Comparison of ENCODE assay signal across 24 mouse cellular contexts in genomic region chr14:78159567-78159966, GRCm38 (mm10).
DNase-seq lines count a peak whose midpoint lies in the region; ATAC-seq and TF ChIP-seq lines count a peak whose summit lies in the region.
"Had no signal": no experiment of that assay in that cellular context is flagged by ENCODE, and none has a peak within 500 bp of the region (broad histone marks: within the 10 kb centered on the region; RNA-seq: fewer than 3 reads in every experiment).

No protein-coding gene starts in this region.

- H3K9me3 ChIP-seq in lung, postnatal 0 days (ENCODE audit: low read length): no peaks in the 10 kb centered on the region
- H3K9me3 ChIP-seq in kidney, embryonic 16.5 days (ENCODE audit: low read length): no peaks in the 10 kb centered on the region
- H3K9me3 ChIP-seq: embryonic facial prominence, embryonic 12.5 days; embryonic facial prominence, embryonic 15.5 days; hindbrain, embryonic 10.5 days; hindbrain, embryonic 13.5 days; intestine, embryonic 15.5 days had no signal

- no peaks in the 10 kb centered on the region for H3K4me1 ChIP-seq in lung, postnatal 0 days (ENCODE audit: insufficient read depth, low read depth, low read length)
- H3K4me1 ChIP-seq in kidney, embryonic 16.5 days (ENCODE audit: insufficient read depth, low read length): no peaks in the 10 kb centered on the region
- H3K4me1 ChIP-seq: embryonic facial prominence, embryonic 12.5 days; embryonic facial prominence, embryonic 15.5 days; hindbrain, embryonic 10.5 days; hindbrain, embryonic 13.5 days; intestine, embryonic 15.5 days had no signal

- no peak overlapping the region for H3K4me3 ChIP-seq in lung, postnatal 0 days (ENCODE audit: low read depth, low read length)
- no peak overlapping the region for H3K4me3 ChIP-seq in kidney, embryonic 16.5 days (ENCODE audit: low read length)
- H3K4me3 ChIP-seq: embryonic facial prominence, embryonic 12.5 days; embryonic facial prominence, embryonic 15.5 days; gastrocnemius, adult 2 months; hindbrain, embryonic 10.5 days; hindbrain, embryonic 13.5 days; intestine, embryonic 15.5 days had no signal

- DNase-seq in lung, postnatal 0 days (ENCODE audit: low spot score): peak; percentile 21
- no peak for DNase-seq in lung, postnatal 14 days
- peak; percentile 16 for DNase-seq in MN1 (ENCODE audit: low spot score)
- DNase-seq in adipocyte (ENCODE audit: low spot score): peak; percentile 27
- DNase-seq in adrenal gland, postnatal 25 days: peak; percentile 18
- no peak for DNase-seq in thymus, adult 18-20 months
- no peak for DNase-seq in kidney, adult 11 months
- DNase-seq: cerebellum, adult 11 months; cerebellum, adult 2 months; cerebellum, adult 9-11 months; cerebellum, postnatal 25 days; forebrain, postnatal 0 days; gastrocnemius, adult 2 months; gastrocnemius, postnatal 14 days; heart, adult 11 months had no signal

- H3K36me3 ChIP-seq in lung, postnatal 0 days (ENCODE audit: insufficient read depth, low read length): no peaks in the 10 kb centered on the region
- no peaks in the 10 kb centered on the region for H3K36me3 ChIP-seq in kidney, embryonic 16.5 days (ENCODE audit: insufficient read depth, low read length)
- H3K36me3 ChIP-seq: embryonic facial prominence, embryonic 12.5 days; embryonic facial prominence, embryonic 15.5 days; hindbrain, embryonic 10.5 days; hindbrain, embryonic 13.5 days; intestine, embryonic 15.5 days had no signal

- WGBS in lung, postnatal 0 days: 74% methylated on average over 7 of the region's 7 CpGs
- WGBS in kidney, embryonic 16.5 days: 88% methylated on average over 7 of the region's 7 CpGs

- H3K4me2 ChIP-seq in lung, postnatal 0 days (replicated peaks; ENCODE audit: low read depth, low read length): no peak overlapping the region
- no peak overlapping the region for H3K4me2 ChIP-seq in kidney, embryonic 16.5 days (replicated peaks; ENCODE audit: low read depth, low read length)
- H3K4me2 ChIP-seq: embryonic facial prominence, embryonic 12.5 days; embryonic facial prominence, embryonic 15.5 days; heart, embryonic 11.5 days; hindbrain, embryonic 13.5 days; intestine, embryonic 15.5 days had no signal

- no peak overlapping the region for H3K9ac ChIP-seq in lung, postnatal 0 days (replicated peaks; ENCODE audit: low read depth)
- H3K9ac ChIP-seq in kidney, embryonic 16.5 days (replicated peaks; ENCODE audit: low read length): no peak overlapping the region
- H3K9ac ChIP-seq: embryonic facial prominence, embryonic 12.5 days; embryonic facial prominence, embryonic 15.5 days; forebrain, postnatal 0 days; hindbrain, embryonic 13.5 days; intestine, embryonic 15.5 days had no signal

- no peak overlapping the region for H3K27ac ChIP-seq in lung, postnatal 0 days (ENCODE audit: low read length)
- no peak overlapping the region for H3K27ac ChIP-seq in kidney, embryonic 16.5 days (ENCODE audit: low read length)
- H3K27ac ChIP-seq: embryonic facial prominence, embryonic 12.5 days; embryonic facial prominence, embryonic 15.5 days; gastrocnemius, adult 2 months; hindbrain, embryonic 10.5 days; hindbrain, embryonic 13.5 days; intestine, embryonic 15.5 days had no signal

- no peak for ATAC-seq in lung, postnatal 0 days
- no peak for ATAC-seq in kidney, embryonic 16.5 days (ENCODE audit: low FRiP score, low TSS enrichment)
- ATAC-seq: forebrain, embryonic 14.5 days; forebrain, postnatal 0 days; hindbrain, embryonic 16.5 days; intestine, embryonic 15.5 days had no signal

- TF ChIP-seq EP300 in lung, postnatal 0 days (IDR thresholded peaks at IDR 0.05): no peak

- TF ChIP-seq CTCF in lung, postnatal 0 days (IDR thresholded peaks at IDR 0.05): no peak

- no peaks in the 10 kb centered on the region for H3K27me3 ChIP-seq in lung, postnatal 0 days (replicated peaks; ENCODE audit: insufficient read depth, low read length)
- H3K27me3 ChIP-seq in kidney, embryonic 16.5 days (ENCODE audit: insufficient read depth, low read length): no peaks in the 10 kb centered on the region
- H3K27me3 ChIP-seq: embryonic facial prominence, embryonic 12.5 days; embryonic facial prominence, embryonic 15.5 days; hindbrain, embryonic 13.5 days; intestine, embryonic 15.5 days had no signal

Comparison
In these comparisons a context has a peak if more than half of its experiments do, and no peak if none do; other contexts are left out.
1. DNase-seq: peak in lung, postnatal 0 days (single experiment), MN1 (single experiment), adipocyte (single experiment) and adrenal gland, postnatal 25 days (single experiment); none in lung, postnatal 14 days (single experiment), thymus, adult 18-20 months (0 of 2) and kidney, adult 11 months (single experiment).